Mouse (Mus musculus) MEL (cell line): ENCODE measurements around the gene Cd47. TPM values are rescaled to one million over a fixed set of nuclear protein-coding genes. Genes with fewer than 3 reads are reported as not detected.

Source experiments
- DNase-seq: peaks from one replicate; pipeline ENCODE4 v3.0.0; 2011; ENCODE audit warnings: low read depth, low spot score
- H3K27ac ChIP-seq: 2 replicates; pipeline ENCODE4 v1.5.1; 2012; ENCODE audit warnings: low read depth, mild to moderate bottlenecking, control low read depth, low read length, moderate library complexity; ENCODE audit not compliant: control insufficient read depth
- H3K27me3 ChIP-seq, 2 experiments: fragments of 150-350 bp in 1 of 2; sonication (generic) in 1 of 2; 2 replicates each; pipeline ENCODE4 v1.6.1; 2012; ENCODE audit warnings: low read length in 2 of 2, mild to moderate bottlenecking in 2 of 2, improper control_type of control experiment in 1 of 2, moderate library complexity in 1 of 2; ENCODE audit not compliant: insufficient read depth in 2 of 2, control insufficient read depth in 1 of 2
- H3K36me3 ChIP-seq, 2 experiments: 2 replicates each; pipeline ENCODE4 v1.6.1; 2012 to 2014; ENCODE audit warnings: low read length in 2 of 2, improper control_type of control experiment in 1 of 2, inconsistent platforms in 1 of 2, mild to moderate bottlenecking in 1 of 2; ENCODE audit not compliant: insufficient read depth in 2 of 2, control insufficient read depth in 1 of 2
- H3K4me1 ChIP-seq, 2 experiments: fragments of 150-350 bp in 1 of 2; sonication (generic) in 1 of 2; 2 replicates each; pipeline ENCODE4 v1.6.1; 2012; ENCODE audit warnings: low read length in 2 of 2, improper control_type of control experiment in 1 of 2, mild to moderate bottlenecking in 1 of 2; ENCODE audit not compliant: insufficient read depth in 2 of 2, control insufficient read depth in 1 of 2
- H3K4me3 ChIP-seq, 2 experiments: fragments of 150-350 bp in 1 of 2; sonication (generic) in 1 of 2; 2 replicates each; pipeline ENCODE4 v1.5.1; 2012; ENCODE audit warnings: low read depth in 2 of 2, low read length in 2 of 2, mild to moderate bottlenecking in 2 of 2, moderate library complexity in 2 of 2, control low read depth in 1 of 2, improper control_type of control experiment in 1 of 2; ENCODE audit not compliant: control insufficient read depth in 1 of 2, insufficient read depth in 1 of 2
- H3K79me2 ChIP-seq: 2 replicates; pipeline ENCODE4 v1.6.1; 2012; ENCODE audit warnings: mild to moderate bottlenecking, low read length, moderate library complexity; ENCODE audit not compliant: control insufficient read depth, poor library complexity, insufficient read depth
- H3K9ac ChIP-seq: 2 replicates; pipeline ENCODE4 v1.6.1; 2012; ENCODE audit warnings: low read depth, mild to moderate bottlenecking, control low read depth, low read length, moderate library complexity; ENCODE audit not compliant: control insufficient read depth, poor library complexity, severe bottlenecking
- H3K9me3 ChIP-seq: fragments of 150-350 bp; sonication (generic); replicated peaks from 2 replicates; pipeline ENCODE4 v1.6.1; 2012; ENCODE audit warnings: mild to moderate bottlenecking, low read length, improper control_type of control experiment, moderate library complexity; ENCODE audit not compliant: insufficient read depth
- BHLHE40 ChIP-seq: IDR thresholded peaks from 2 replicates; pipeline ENCODE4 v1.6.1; 2012; ENCODE audit warnings: low read depth, mild to moderate bottlenecking, inconsistent platforms, low read length, improper control_type of control experiment, borderline replicate concordance
- CTCF ChIP-seq, 3 experiments: IDR thresholded peaks in 2 of 3; conservative IDR thresholded peaks in 1 of 3; 2 replicates each; pipeline ENCODE4 v1.5.1; 2011 to 2012; ENCODE audit warnings: low read length in 3 of 3, low read depth in 2 of 3, mild to moderate bottlenecking in 2 of 3, improper control_type of control experiment in 1 of 3, inconsistent platforms in 1 of 3, mixed read lengths in 1 of 3, moderate library complexity in 1 of 3; ENCODE audit not compliant: control insufficient read depth in 1 of 3, insufficient read depth in 1 of 3, poor library complexity in 1 of 3, severe bottlenecking in 1 of 3
- ELF1 ChIP-seq: IDR thresholded peaks from 2 replicates; pipeline ENCODE4 v1.6.1; 2014; ENCODE audit warnings: low read depth, mild to moderate bottlenecking, inconsistent platforms, low read length, improper control_type of control experiment, moderate library complexity
- EP300 ChIP-seq, 2 experiments: IDR thresholded peaks; 2 replicates each; pipeline ENCODE4 v1.6.1; 2011; ENCODE audit warnings: improper control_type of control experiment in 2 of 2, low read length in 2 of 2, low read depth in 1 of 2, mild to moderate bottlenecking in 1 of 2
- ETS1 ChIP-seq: IDR thresholded peaks from 2 replicates; pipeline ENCODE4 v1.6.1; 2012; ENCODE audit warnings: low read depth, mild to moderate bottlenecking, inconsistent platforms, low read length, improper control_type of control experiment, moderate library complexity
- GABPA ChIP-seq: IDR thresholded peaks from 2 replicates; pipeline ENCODE4 v1.6.1; 2012; ENCODE audit warnings: low read depth, mild to moderate bottlenecking, inconsistent platforms, low read length, improper control_type of control experiment, moderate library complexity
- GATA1 ChIP-seq: IDR thresholded peaks from 2 replicates; pipeline ENCODE4 v1.6.1; 2011; ENCODE audit warnings: low read depth, low read length, improper control_type of control experiment
- HCFC1 ChIP-seq: IDR thresholded peaks from 2 replicates; pipeline ENCODE4 v1.6.1; 2012; ENCODE audit warnings: low read depth, mild to moderate bottlenecking, inconsistent platforms, low read length, improper control_type of control experiment, moderate library complexity
- KAT2A ChIP-seq: conservative IDR thresholded peaks from 2 replicates; pipeline ENCODE4 v1.6.1; 2012; ENCODE audit warnings: low read depth, low read length, improper control_type of control experiment, inconsistent platforms
- MAX ChIP-seq: IDR thresholded peaks from 2 replicates; pipeline ENCODE4 v1.6.1; 2011; ENCODE audit warnings: low read length, improper control_type of control experiment
- MAZ ChIP-seq: IDR thresholded peaks from 2 replicates; pipeline ENCODE4 v1.6.1; 2012; ENCODE audit warnings: low read depth, mild to moderate bottlenecking, inconsistent platforms, low read length, improper control_type of control experiment
- MXI1 ChIP-seq: IDR thresholded peaks from 2 replicates; pipeline ENCODE4 v1.6.1; 2011; ENCODE audit warnings: mild to moderate bottlenecking, low read depth, low read length, improper control_type of control experiment
- MYC ChIP-seq: IDR thresholded peaks from 2 replicates; pipeline ENCODE4 v1.6.1; 2011; ENCODE audit warnings: low read depth, mild to moderate bottlenecking, low read length, improper control_type of control experiment, moderate library complexity
- NRF1 ChIP-seq: IDR thresholded peaks from 2 replicates; pipeline ENCODE4 v1.6.1; 2014; ENCODE audit warnings: low read depth, mild to moderate bottlenecking, inconsistent platforms, low read length, improper control_type of control experiment, moderate library complexity; ENCODE audit not compliant: poor library complexity, insufficient read depth, severe bottlenecking
- POLR2A ChIP-seq, 2 experiments: IDR thresholded peaks; 2 replicates each; pipeline ENCODE4 v1.6.1; 2011 to 2012; ENCODE audit warnings: low read length in 2 of 2, mild to moderate bottlenecking in 2 of 2, control low read depth in 1 of 2, improper control_type of control experiment in 1 of 2, low read depth in 1 of 2, moderate library complexity in 1 of 2; ENCODE audit not compliant: control insufficient read depth in 1 of 2, insufficient read depth in 1 of 2, poor library complexity in 1 of 2
- POLR2AphosphoS2 ChIP-seq: IDR thresholded peaks from 2 replicates; pipeline ENCODE4 v1.6.1; 2011; ENCODE audit warnings: low read length, improper control_type of control experiment
- RCOR1 ChIP-seq: IDR thresholded peaks from 2 replicates; pipeline ENCODE4 v1.6.1; 2012; ENCODE audit warnings: low read depth, mild to moderate bottlenecking, inconsistent platforms, low read length, improper control_type of control experiment
- SIN3A ChIP-seq: IDR thresholded peaks from 2 replicates; pipeline ENCODE4 v1.6.1; 2012; ENCODE audit warnings: low read length, improper control_type of control experiment, inconsistent platforms
- SMC3 ChIP-seq: IDR thresholded peaks from 2 replicates; pipeline ENCODE4 v1.6.1; 2011; ENCODE audit warnings: low read depth, low read length, improper control_type of control experiment
- TAL1 ChIP-seq: IDR thresholded peaks from 2 replicates; pipeline ENCODE4 v1.6.1; 2012; ENCODE audit warnings: mild to moderate bottlenecking, inconsistent platforms, low read length, moderate library complexity, mixed read lengths
- TBP ChIP-seq: IDR thresholded peaks from 2 replicates; pipeline ENCODE4 v1.8.0; 2011; ENCODE audit warnings: low read depth, low read length, improper control_type of control experiment
- TCF12 ChIP-seq: IDR thresholded peaks from 2 replicates; pipeline ENCODE4 v1.6.1; 2014; ENCODE audit warnings: low read depth, mild to moderate bottlenecking, inconsistent platforms, low read length, improper control_type of control experiment, moderate library complexity
- USF1 ChIP-seq: IDR thresholded peaks from 2 replicates; pipeline ENCODE4 v1.6.1; 2014; ENCODE audit warnings: low read depth, mild to moderate bottlenecking, inconsistent platforms, low read length, improper control_type of control experiment, moderate library complexity
- USF2 ChIP-seq, 2 experiments: IDR thresholded peaks; 2 replicates each; pipeline ENCODE4 v1.6.1; 2011 to 2012; ENCODE audit warnings: improper control_type of control experiment in 2 of 2, low read length in 2 of 2, borderline replicate concordance in 1 of 2, inconsistent platforms in 1 of 2, low read depth in 1 of 2, mild to moderate bottlenecking in 1 of 2; ENCODE audit not compliant: insufficient read depth in 1 of 2
- ZC3H11A ChIP-seq: IDR thresholded peaks from 2 replicates; pipeline ENCODE4 v1.6.1; 2012; ENCODE audit warnings: low read depth, mild to moderate bottlenecking, inconsistent platforms, low read length, improper control_type of control experiment
- ZKSCAN1 ChIP-seq: IDR thresholded peaks from 2 replicates; pipeline ENCODE4 v1.6.1; 2012; ENCODE audit warnings: low read depth, mild to moderate bottlenecking, inconsistent platforms, low read length, improper control_type of control experiment, moderate library complexity
- ZMIZ1 ChIP-seq: IDR thresholded peaks from 2 replicates; pipeline ENCODE4 v1.6.1; 2012; ENCODE audit warnings: low read depth, mild to moderate bottlenecking, inconsistent platforms, low read length, improper control_type of control experiment, moderate library complexity
- polyA plus RNA-seq, 2 experiments: library from polyadenylated mRNA; stranded (reverse) in 1 of 2; unstranded in 1 of 2; fragments of >175 nt in 1 of 2; fragments of >200 nt in 1 of 2; gene quantifications; 2 replicates each; pipeline versions ENCODE4 v1.2.1 to v1.2.4; 2012; ENCODE audit warnings: low replicate concordance in 2 of 2, low read depth in 1 of 2; ENCODE audit not compliant: insufficient read length in 2 of 2, insufficient read depth in 1 of 2, missing spikeins in 1 of 2
- total RNA-seq: library from RNA; depleted of rRNA; stranded (reverse); fragments of 300-350 nt; gene quantifications from 2 replicates; pipeline ENCODE4 v1.2.3, GENCODE M21; 2012

Gene Cd47
- total and polyA plus RNA-seq, 3 experiments: 45.9 to 57.5 (median 51.7) TPM

GRCm38 (mm10) chr16:49887811-49888564 lies 87.7 kb downstream of the Cd47 start:
- DNase-seq: peak; percentile 97
- peak; percentile 88 for TF ChIP-seq SIN3A
- TF ChIP-seq TCF12: peak; percentile 60
- no peak for TF ChIP-seq MAZ
- TF ChIP-seq TAL1: peak; percentile 31
- TF ChIP-seq POLR2AphosphoS2: no peak
- TF ChIP-seq CTCF (IDR thresholded peaks at IDR 0.05 in 2 of 3, conservative IDR thresholded peaks at IDR 0.05 in 1 of 3; ENCODE audit: control insufficient read depth in 1 of 3, insufficient read depth in 1 of 3, low read depth in 2 of 3, low read length in 3 of 3, poor library complexity in 1 of 3, severe bottlenecking in 1 of 3): no peak
- peak; percentile 65 for TF ChIP-seq RCOR1
- peak; percentile 32; the same call in 1 of the 2 replicates for TF ChIP-seq USF1
- no peak for TF ChIP-seq GABPA
- TF ChIP-seq MXI1: peak; percentile 84; the same call in 1 of the 2 replicates
- peak; percentile 94 for TF ChIP-seq ETS1
- TF ChIP-seq SMC3: peak; percentile 23; the same call in 1 of the 2 replicates
- TF ChIP-seq USF2 (IDR thresholded peaks at IDR 0.05; ENCODE audit: borderline replicate concordance in 1 of 2, insufficient read depth in 1 of 2, low read depth in 1 of 2, low read length in 2 of 2): no peak
- peak in 1 of 2 experiments; percentile 29; a peak in 1 of 4 replicates for TF ChIP-seq POLR2A (IDR thresholded peaks at IDR 0.05; ENCODE audit: control insufficient read depth in 1 of 2, insufficient read depth in 1 of 2, low read depth in 1 of 2, low read length in 2 of 2, poor library complexity in 1 of 2)
- no peak for TF ChIP-seq ZKSCAN1
- TF ChIP-seq MYC: peak; percentile 67
- TF ChIP-seq BHLHE40: peak; percentile 64; the same call in 1 of the 2 replicates
- peak; percentile 79 for TF ChIP-seq GATA1
- TF ChIP-seq KAT2A: no peak
- TF ChIP-seq ELF1: no peak
- peak; percentile 55; the same call in 1 of the 2 replicates for TF ChIP-seq HCFC1
- TF ChIP-seq MAX: no peak
- TF ChIP-seq ZC3H11A: no peak
- peak; percentile 79 to 84 for TF ChIP-seq EP300 (IDR thresholded peaks at IDR 0.05; ENCODE audit: low read depth in 1 of 2, low read length in 2 of 2)
- TF ChIP-seq ZMIZ1: no peak
- peak; percentile 44; the same call in 1 of the 2 replicates for TF ChIP-seq TBP
- TF ChIP-seq NRF1: no peak
- TF ChIP-seq, all 39 proteins: peak for 15
- Histone ChIP-seq H3K9ac (peak overlapping the region; percentile 46), H3K4me1 (peaks cover 19 to 24% of the 10 kb centered on the region in 2 experiments), H3K79me2 (peaks cover 7% of the 10 kb centered on the region; the same call in 1 of the 2 replicates), H3K27ac (peak overlapping the region; percentile 88), H3K36me3 (peaks cover 6 to 29% of the 10 kb centered on the region in 2 experiments), H3K27me3 (no peaks in the 10 kb centered on the region), H3K9me3 (no peaks in the 10 kb centered on the region), H3K4me3 (peak overlapping the region in 1 of 2 experiments; percentile 30; a peak in 2 of 4 replicates)
